Mouse (Mus musculus) CH12.LX (cell line): ENCODE data around the gene Ndufv1.
A peak's percentile ranks its signal among the peaks of the same experiment; 100 is the strongest.

Source experiments
- CHD2 ChIP-seq: IDR thresholded peaks from 2 replicates; pipeline ENCODE4 v1.6.1; 2011; ENCODE audit warnings: low read length, improper control_type of control experiment
- CTCF ChIP-seq, 2 experiments: IDR thresholded peaks in 1 of 2; conservative IDR thresholded peaks in 1 of 2; 2 replicates each; pipeline ENCODE4 v1.5.1; 2011 to 2012; ENCODE audit warnings: low read depth in 2 of 2, low read length in 2 of 2, improper control_type of control experiment in 1 of 2, inconsistent platforms in 1 of 2, mild to moderate bottlenecking in 1 of 2, moderate library complexity in 1 of 2
- EP300 ChIP-seq: IDR thresholded peaks from 2 replicates; pipeline ENCODE4 v1.6.1; 2011; ENCODE audit warnings: low read length, improper control_type of control experiment
- ETS1 ChIP-seq: conservative IDR thresholded peaks from 2 replicates; pipeline ENCODE4 v1.6.1; 2012; ENCODE audit warnings: low read depth, mild to moderate bottlenecking, inconsistent platforms, low read length, improper control_type of control experiment, moderate library complexity
- MAZ ChIP-seq: IDR thresholded peaks from 2 replicates; pipeline ENCODE4 v1.6.1; 2012; ENCODE audit warnings: low read depth, mild to moderate bottlenecking, inconsistent platforms, low read length, improper control_type of control experiment, moderate library complexity
- POLR2A ChIP-seq: IDR thresholded peaks from 2 replicates; pipeline ENCODE4 v1.6.1; 2011; ENCODE audit warnings: low read depth, mild to moderate bottlenecking, improper control_type of control experiment, low read length
- POLR2AphosphoS2 ChIP-seq: IDR thresholded peaks from 2 replicates; pipeline ENCODE4 v1.6.1; 2011; ENCODE audit warnings: low read depth, low read length, improper control_type of control experiment
- RCOR1 ChIP-seq: conservative IDR thresholded peaks from 2 replicates; pipeline ENCODE4 v1.6.1; 2012; ENCODE audit warnings: low read depth, mild to moderate bottlenecking, inconsistent platforms, low read length, improper control_type of control experiment
- TCF12 ChIP-seq: IDR thresholded peaks from 2 replicates; pipeline ENCODE4 v1.6.1; 2014; ENCODE audit warnings: low read depth, mild to moderate bottlenecking, inconsistent platforms, low read length, improper control_type of control experiment

DNA sequence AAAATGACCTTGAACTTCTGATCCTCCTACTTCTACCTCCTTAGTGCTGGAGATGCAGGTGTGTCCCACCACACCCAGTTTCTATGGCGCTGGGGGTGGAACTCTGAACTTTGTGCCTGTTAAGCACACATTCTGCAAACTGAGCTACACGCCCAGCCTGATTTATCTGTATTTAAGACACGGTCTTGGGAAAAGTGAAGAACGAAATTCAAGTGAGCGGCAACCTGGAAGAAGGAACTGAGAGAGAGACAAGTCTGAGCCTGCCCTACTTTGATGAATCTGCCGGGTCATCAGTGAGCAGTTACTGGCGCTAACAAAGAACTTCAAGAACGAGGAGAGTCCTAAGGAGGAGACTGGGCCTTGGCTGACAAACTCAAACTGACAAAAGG lies 34.3 kb upstream of the Ndufv1 start:
- TF ChIP-seq RCOR1, result peak; percentile 82
- TF ChIP-seq MAZ, result 0 out of 2 replicates have a peak, but pooled peaks have one; percentile 23
- no peak for TF ChIP-seq POLR2AphosphoS2
- no peak for TF ChIP-seq POLR2A
- peak; percentile 96 for TF ChIP-seq EP300
- peak; percentile 70 for TF ChIP-seq CHD2
- no peak for TF ChIP-seq CTCF (conservative IDR thresholded peaks at IDR 0.05 in 1 of 2, IDR thresholded peaks at IDR 0.05 in 1 of 2; ENCODE audit: low read depth in 2 of 2, low read length in 2 of 2)
- peak; percentile 61; the same call in 1 of the 2 replicates for TF ChIP-seq ETS1
- peak; percentile 74 for TF ChIP-seq TCF12
